Mouse (Mus musculus) MEL (cell line): ENCODE results near the gene Hist1h4m. TPM values are rescaled to one million over a fixed set of nuclear protein-coding genes. Genes with fewer than 3 reads are reported as not detected.
A peak's percentile ranks its signal among the peaks of the same experiment; 100 is the strongest.
"Not testable (repeated sequence)": the region's sequence is repeated elsewhere in the genome, so short reads cannot be mapped to it uniquely, and the experiment has no call there.

Experiments
- DNase-seq: peaks from one replicate; pipeline ENCODE4 v3.0.0; 2011; ENCODE audit warnings: low read depth, low spot score
- H3K27ac ChIP-seq: 2 replicates; pipeline ENCODE4 v1.5.1; 2012; ENCODE audit warnings: low read depth, mild to moderate bottlenecking, control low read depth, low read length, moderate library complexity; ENCODE audit not compliant: control insufficient read depth
- H3K27me3 ChIP-seq, 2 experiments: fragments of 150-350 bp in 1 of 2; sonication (generic) in 1 of 2; 2 replicates each; pipeline ENCODE4 v1.6.1; 2012; ENCODE audit warnings: low read length in 2 of 2, mild to moderate bottlenecking in 2 of 2, improper control_type of control experiment in 1 of 2, moderate library complexity in 1 of 2; ENCODE audit not compliant: insufficient read depth in 2 of 2, control insufficient read depth in 1 of 2
- H3K36me3 ChIP-seq, 2 experiments: 2 replicates each; pipeline ENCODE4 v1.6.1; 2012 to 2014; ENCODE audit warnings: low read length in 2 of 2, improper control_type of control experiment in 1 of 2, inconsistent platforms in 1 of 2, mild to moderate bottlenecking in 1 of 2; ENCODE audit not compliant: insufficient read depth in 2 of 2, control insufficient read depth in 1 of 2
- H3K4me1 ChIP-seq, 2 experiments: fragments of 150-350 bp in 1 of 2; sonication (generic) in 1 of 2; 2 replicates each; pipeline ENCODE4 v1.6.1; 2012; ENCODE audit warnings: low read length in 2 of 2, improper control_type of control experiment in 1 of 2, mild to moderate bottlenecking in 1 of 2; ENCODE audit not compliant: insufficient read depth in 2 of 2, control insufficient read depth in 1 of 2
- H3K4me3 ChIP-seq, 2 experiments: fragments of 150-350 bp in 1 of 2; sonication (generic) in 1 of 2; 2 replicates each; pipeline ENCODE4 v1.5.1; 2012; ENCODE audit warnings: low read depth in 2 of 2, low read length in 2 of 2, mild to moderate bottlenecking in 2 of 2, moderate library complexity in 2 of 2, control low read depth in 1 of 2, improper control_type of control experiment in 1 of 2; ENCODE audit not compliant: control insufficient read depth in 1 of 2, insufficient read depth in 1 of 2
- H3K79me2 ChIP-seq: 2 replicates; pipeline ENCODE4 v1.6.1; 2012; ENCODE audit warnings: mild to moderate bottlenecking, low read length, moderate library complexity; ENCODE audit not compliant: control insufficient read depth, poor library complexity, insufficient read depth
- H3K9ac ChIP-seq: 2 replicates; pipeline ENCODE4 v1.6.1; 2012; ENCODE audit warnings: low read depth, mild to moderate bottlenecking, control low read depth, low read length, moderate library complexity; ENCODE audit not compliant: control insufficient read depth, poor library complexity, severe bottlenecking
- H3K9me3 ChIP-seq: fragments of 150-350 bp; sonication (generic); replicated peaks from 2 replicates; pipeline ENCODE4 v1.6.1; 2012; ENCODE audit warnings: mild to moderate bottlenecking, low read length, improper control_type of control experiment, moderate library complexity; ENCODE audit not compliant: insufficient read depth
- POLR2A ChIP-seq, 2 experiments: IDR thresholded peaks; 2 replicates each; pipeline ENCODE4 v1.6.1; 2011 to 2012; ENCODE audit warnings: low read length in 2 of 2, mild to moderate bottlenecking in 2 of 2, control low read depth in 1 of 2, improper control_type of control experiment in 1 of 2, low read depth in 1 of 2, moderate library complexity in 1 of 2; ENCODE audit not compliant: control insufficient read depth in 1 of 2, insufficient read depth in 1 of 2, poor library complexity in 1 of 2
- TAL1 ChIP-seq: IDR thresholded peaks from 2 replicates; pipeline ENCODE4 v1.6.1; 2012; ENCODE audit warnings: mild to moderate bottlenecking, inconsistent platforms, low read length, moderate library complexity, mixed read lengths
- ZKSCAN1 ChIP-seq: IDR thresholded peaks from 2 replicates; pipeline ENCODE4 v1.6.1; 2012; ENCODE audit warnings: low read depth, mild to moderate bottlenecking, inconsistent platforms, low read length, improper control_type of control experiment, moderate library complexity
- ZMIZ1 ChIP-seq: IDR thresholded peaks from 2 replicates; pipeline ENCODE4 v1.6.1; 2012; ENCODE audit warnings: low read depth, mild to moderate bottlenecking, inconsistent platforms, low read length, improper control_type of control experiment, moderate library complexity
- polyA plus RNA-seq, 2 experiments: library from polyadenylated mRNA; stranded (reverse) in 1 of 2; unstranded in 1 of 2; fragments of >175 nt in 1 of 2; fragments of >200 nt in 1 of 2; gene quantifications; 2 replicates each; pipeline versions ENCODE4 v1.2.1 to v1.2.4; 2012; ENCODE audit warnings: low replicate concordance in 2 of 2, low read depth in 1 of 2; ENCODE audit not compliant: insufficient read length in 2 of 2, insufficient read depth in 1 of 2, missing spikeins in 1 of 2
- total RNA-seq: library from RNA; depleted of rRNA; stranded (reverse); fragments of 300-350 nt; gene quantifications from 2 replicates; pipeline ENCODE4 v1.2.3, GENCODE M21; 2012

Gene Hist1h4m
- total and polyA plus RNA-seq, 3 experiments = 27.5 to 49.2 TPM; not detected in 1

- Histone ChIP-seq H3K9ac (peak overlapping the region; percentile 60), H3K79me2 (no peaks in the 10 kb centered on the region), H3K36me3 (peaks cover 0 to 2% of the 10 kb centered on the region in 2 experiments; a peak in 2 of 4 replicates), H3K27me3 (no peaks in the 10 kb centered on the region), H3K27ac (peak overlapping the region; percentile 45), H3K4me1 (peaks cover 0 to 5% of the 10 kb centered on the region in 2 experiments; a peak in 2 of 4 replicates), H3K9me3 (no peaks in the 10 kb centered on the region), H3K4me3 (peak overlapping the region in 1 of 2 experiments; percentile 21; a peak in 2 of 4 replicates)
- TF ChIP-seq TAL1 (no peak), ZKSCAN1 (no peak)
- peak; percentile 43 for DNase-seq
Observed at GRCm38 (mm10) chr13:21830344-21830743, 18.8 kb downstream of the Hist1h4m start.

- not testable (repeated sequence) for H3K9ac ChIP-seq, DNase-seq, H3K4me3 ChIP-seq
Observed at GRCm38 (mm10) chr13:21831418-21832394, 20.2 kb downstream of the Hist1h4m start, which contains the start of gene Hist1h4n. Hist1h4n (minus strand) TSS chr13:21832196.

GRCm38 (mm10) chr13:21833461-21833860 is 21.9 kb downstream of the Hist1h4m start, which contains the start of the genes Hist1h2ap and Hist1h2br:
Hist1h2ap (minus strand) TSS chr13:21833507.
Hist1h2br (plus strand) TSS chr13:21833743.
- not testable (repeated sequence) for H3K4me3 ChIP-seq, DNase-seq, H3K9me3 ChIP-seq, H3K36me3 ChIP-seq, H3K9ac ChIP-seq, H3K4me1 ChIP-seq, H3K27ac ChIP-seq, H3K27me3 ChIP-seq, H3K79me2 ChIP-seq

More at GRCm38 (mm10) chr13:21831418-21832394, 20.2 kb downstream of the Hist1h4m start, which contains the start of gene Hist1h4n:
- not testable (repeated sequence) for H3K27me3 ChIP-seq, H3K79me2 ChIP-seq, H3K36me3 ChIP-seq, H3K4me1 ChIP-seq, H3K9me3 ChIP-seq
- TF ChIP-seq POLR2A (IDR thresholded peaks at IDR 0.05; ENCODE audit: control insufficient read depth in 1 of 2, insufficient read depth in 1 of 2, low read depth in 1 of 2, low read length in 2 of 2, poor library complexity in 1 of 2) = peak; percentile 20 to 51; a peak in 2 of 4 replicates
- TF ChIP-seq ZMIZ1 = 0 out of 2 replicates have a peak, but pooled peaks have one; percentile 41
- peak within 1 kb of the TSS; percentile 28; the same call in 1 of the 2 replicates for H3K27ac ChIP-seq

- not testable (repeated sequence) for H3K27ac ChIP-seq, DNase-seq, H3K9me3 ChIP-seq, H3K36me3 ChIP-seq, H3K4me3 ChIP-seq, H3K79me2 ChIP-seq, H3K9ac ChIP-seq, H3K27me3 ChIP-seq, H3K4me1 ChIP-seq
Observed at GRCm38 (mm10) chr13:21840508-21840907, 29.0 kb downstream of the Hist1h4m start.

GRCm38 (mm10) chr13:21846356-21846755 is 34.8 kb downstream of the Hist1h4m start:
- H3K4me3 ChIP-seq, H3K79me2 ChIP-seq, DNase-seq: not testable (repeated sequence)

More at GRCm38 (mm10) chr13:21846356-21846755, 34.8 kb downstream of the Hist1h4m start:
- not testable (repeated sequence) for H3K27ac ChIP-seq, H3K27me3 ChIP-seq, H3K9me3 ChIP-seq, H3K9ac ChIP-seq, H3K36me3 ChIP-seq, H3K4me1 ChIP-seq
